Mouse (Mus musculus) E14TG2a.4 (cell line): ENCODE data around the gene Spem2.
A peak's percentile ranks its signal among the peaks of the same experiment; 100 is the strongest.

Experiments
- H3K27me3 ChIP-seq: 2 replicates; pipeline ENCODE4 v1.6.1; 2014; ENCODE audit warnings: low read length, control low read depth; ENCODE audit not compliant: insufficient read depth
- H3K36me3 ChIP-seq: 2 replicates; pipeline ENCODE4 v1.6.1; 2014; ENCODE audit warnings: low read length, control low read depth; ENCODE audit not compliant: insufficient read depth
- H3K4me1 ChIP-seq: replicated peaks from 2 replicates; pipeline ENCODE4 v1.6.1; 2014; ENCODE audit warnings: low read depth, low read length, control low read depth
- H3K4me3 ChIP-seq: replicated peaks from 2 replicates; pipeline ENCODE4 v1.5.1; 2014; ENCODE audit warnings: mild to moderate bottlenecking, low read length
- H3K9me3 ChIP-seq: 2 replicates; pipeline ENCODE4 v1.6.1; 2014; ENCODE audit warnings: low read length, control low read depth
- CTCF ChIP-seq: conservative IDR thresholded peaks from 2 replicates; pipeline ENCODE4 v1.5.1; 2014; ENCODE audit warnings: low read length
- NANOG ChIP-seq: IDR thresholded peaks from 2 replicates; pipeline ENCODE4 v1.6.1; 2014; ENCODE audit warnings: borderline replicate concordance, low read length, mixed read lengths
- POU5F1 ChIP-seq: IDR thresholded peaks from 2 replicates; pipeline ENCODE4 v1.6.1; 2014; ENCODE audit warnings: low read length, borderline replicate concordance

Spem2 gene

DNA sequence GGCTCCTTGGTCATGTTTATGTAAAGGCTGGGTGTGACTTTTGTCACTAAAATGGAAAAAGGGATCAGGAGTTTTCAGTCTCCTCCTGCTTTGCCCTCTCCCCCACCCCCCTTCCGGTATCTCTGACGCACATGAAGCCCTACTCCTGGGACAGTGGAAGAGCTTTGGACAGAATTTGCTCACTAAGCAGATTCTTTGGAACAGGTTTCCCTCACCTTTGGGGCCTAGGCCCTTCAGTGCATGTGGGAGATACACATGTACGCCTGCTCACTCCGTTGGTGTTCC, 50.7 kb downstream of the Spem2 start:
- no peak for TF ChIP-seq POU5F1
- no peak for TF ChIP-seq CTCF
- TF ChIP-seq NANOG: no peak
- no peaks in the 10 kb centered on the region for H3K9me3 ChIP-seq
- H3K27me3 ChIP-seq: peaks cover 32% of the 10 kb centered on the region
- 0 out of 2 replicates have a peak overlapping the region, but pooled peaks have one; percentile 89 for H3K4me3 ChIP-seq
- peaks cover 32% of the 10 kb centered on the region for H3K4me1 ChIP-seq
- no peaks in the 10 kb centered on the region; the same call in 1 of the 2 replicates for H3K36me3 ChIP-seq

DNA sequence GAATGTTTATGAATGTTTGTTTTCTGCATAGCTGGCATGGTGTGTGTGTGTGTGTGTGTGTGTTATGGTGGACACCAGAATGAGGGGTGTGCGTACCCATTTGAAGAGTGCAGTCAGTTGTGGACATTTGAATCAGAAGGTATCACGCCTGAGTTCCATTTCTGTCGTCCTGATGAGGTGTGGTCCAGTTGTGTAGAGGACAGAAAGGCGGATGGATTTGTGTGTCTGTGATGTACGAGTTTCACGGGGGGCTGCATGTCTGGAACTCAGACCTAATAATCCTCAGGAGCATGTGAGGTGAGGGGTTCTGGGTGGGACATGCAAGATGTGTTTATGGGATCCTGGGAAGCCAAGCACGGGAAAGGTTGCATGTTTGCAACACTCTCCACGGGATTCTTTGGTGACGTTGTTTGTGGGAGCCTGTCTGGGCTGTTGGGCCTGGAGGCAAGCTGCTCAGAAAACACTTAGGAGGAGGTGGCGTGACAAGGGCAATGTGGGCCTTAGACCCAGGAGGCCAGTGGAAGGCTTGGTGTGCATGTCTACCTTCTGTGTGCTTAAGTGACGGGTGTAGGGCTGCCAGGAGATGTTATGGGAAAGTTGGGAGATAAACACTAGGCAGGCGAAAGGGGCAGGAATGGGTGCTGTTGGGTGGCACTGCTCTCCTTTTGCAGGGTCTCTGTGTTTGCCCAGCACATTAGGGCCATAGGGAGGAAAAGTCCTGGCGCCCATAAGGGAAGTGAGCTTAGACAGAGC, 51.2 kb downstream of the Spem2 start:
- no peaks in the 10 kb centered on the region; the same call in 1 of the 2 replicates for H3K36me3 ChIP-seq
- peaks cover 32% of the 10 kb centered on the region for H3K4me1 ChIP-seq
- H3K4me3 ChIP-seq: peak overlapping the region; percentile 89
- no peak for TF ChIP-seq NANOG
- TF ChIP-seq POU5F1: no peak
- TF ChIP-seq CTCF: no peak
- H3K27me3 ChIP-seq: peaks cover 32% of the 10 kb centered on the region
- H3K9me3 ChIP-seq: no peaks in the 10 kb centered on the region
